Mouse (Mus musculus) testis, adult 2 months (tissue): ENCODE data around the gene Kcnk1. TPM values are rescaled to one million over a fixed set of nuclear protein-coding genes. Genes with fewer than 3 reads are reported as not detected.

Experiments
- H3K27ac ChIP-seq: fragments of 200-500 bp; 2 replicates; pipeline ENCODE4 v1.5.1; 2012; ENCODE audit warnings: low read depth, low read length; ENCODE audit not compliant: control insufficient read depth, insufficient read depth
- H3K27me3 ChIP-seq: fragments of 200-500 bp; 2 replicates; pipeline ENCODE4 v1.6.1; 2012; ENCODE audit warnings: mild to moderate bottlenecking, low read length, moderate library complexity; ENCODE audit not compliant: control insufficient read depth, insufficient read depth
- H3K36me3 ChIP-seq: fragments of 200-500 bp; 2 replicates; pipeline ENCODE4 v1.6.1; 2012; ENCODE audit warnings: mild to moderate bottlenecking, low read length; ENCODE audit not compliant: control insufficient read depth, insufficient read depth
- H3K4me1 ChIP-seq: fragments of 200-500 bp; 2 replicates; pipeline ENCODE4 v1.6.1; 2012; ENCODE audit warnings: low read length; ENCODE audit not compliant: control insufficient read depth, insufficient read depth
- H3K4me3 ChIP-seq: fragments of 200-500 bp; 2 replicates; pipeline ENCODE4 v1.5.1; 2012; ENCODE audit warnings: low read depth, mild to moderate bottlenecking, low read length, moderate library complexity, mixed read lengths; ENCODE audit not compliant: control insufficient read depth
- CTCF ChIP-seq: fragments of 200-500 bp; IDR thresholded peaks from 2 replicates; pipeline ENCODE4 v1.5.1; 2012; ENCODE audit warnings: low read depth, mild to moderate bottlenecking, inconsistent platforms, low read length, moderate library complexity; ENCODE audit not compliant: control insufficient read depth, insufficient read depth, insufficient replicate concordance
- POLR2A ChIP-seq: fragments of 200-500 bp; IDR thresholded peaks from 2 replicates; pipeline ENCODE4 v1.6.1; 2012; ENCODE audit warnings: low read depth, mild to moderate bottlenecking, inconsistent platforms, low read length, moderate library complexity; ENCODE audit not compliant: control insufficient read depth
- polyA plus RNA-seq: library from polyadenylated mRNA; depleted of rRNA; stranded (reverse); fragments of >200 nt; gene quantifications from 2 replicates; pipeline ENCODE4 v1.2.3, GENCODE M21; 2012

The Kcnk1 gene
- polyA plus RNA-seq, 1 experiment = 3.0 TPM

DNA sequence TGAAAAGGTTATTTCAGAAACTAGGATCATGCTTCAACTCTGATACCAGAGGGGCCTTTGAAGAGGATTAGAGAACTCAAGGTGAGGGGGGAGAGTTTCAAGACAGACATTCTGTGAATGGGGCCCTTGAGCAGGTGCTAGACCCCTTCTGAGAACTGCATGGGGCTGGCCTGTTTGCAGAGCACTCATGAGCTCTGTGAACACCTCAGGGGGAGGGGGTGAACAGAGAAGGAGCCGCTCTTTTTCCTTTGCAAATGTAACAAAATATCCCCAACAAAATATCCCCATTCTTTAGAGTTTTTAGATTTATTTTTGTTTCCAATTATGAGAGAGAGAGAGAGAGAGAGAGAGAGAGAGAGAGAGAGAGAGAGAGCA, 37.0 kb upstream of the Kcnk1 start:
- TF ChIP-seq POLR2A (no peak), CTCF (no peak)
- no peak overlapping the region for H3K27ac ChIP-seq
- no peaks in the 10 kb centered on the region for H3K27me3 ChIP-seq

DNA sequence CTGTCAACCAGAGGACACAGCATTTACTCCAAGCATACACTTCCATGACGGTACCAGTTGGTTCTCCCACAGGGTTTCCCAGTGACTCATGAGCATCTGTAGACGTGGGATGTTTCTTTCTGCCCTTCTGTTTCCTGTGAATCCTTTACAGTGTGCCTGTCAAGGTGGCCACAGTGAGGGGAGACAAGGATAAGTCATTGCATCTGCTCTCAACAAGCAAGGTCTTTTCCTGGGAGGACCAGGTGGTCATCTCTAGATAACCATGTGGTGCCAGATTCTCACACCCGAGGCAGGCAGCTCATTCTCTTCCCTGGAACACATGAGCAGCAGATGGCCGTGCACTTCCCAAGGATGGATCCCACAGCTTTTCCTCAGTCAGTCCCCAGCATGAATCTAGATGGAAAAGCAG, 35.6 kb upstream of the Kcnk1 start:
- no peaks in the 10 kb centered on the region for H3K36me3 ChIP-seq
- TF ChIP-seq POLR2A = no peak
- TF ChIP-seq CTCF = no peak
- no peak overlapping the region for H3K27ac ChIP-seq
- peaks cover 11% of the 10 kb centered on the region for H3K4me1 ChIP-seq
- no peaks in the 10 kb centered on the region for H3K27me3 ChIP-seq
- no peak overlapping the region for H3K4me3 ChIP-seq

More for the DNA sequence above, 37.0 kb upstream of the Kcnk1 start:
- Histone ChIP-seq H3K4me1 (peaks cover 3% of the 10 kb centered on the region), H3K4me3 (no peak overlapping the region), H3K36me3 (no peaks in the 10 kb centered on the region)

DNA sequence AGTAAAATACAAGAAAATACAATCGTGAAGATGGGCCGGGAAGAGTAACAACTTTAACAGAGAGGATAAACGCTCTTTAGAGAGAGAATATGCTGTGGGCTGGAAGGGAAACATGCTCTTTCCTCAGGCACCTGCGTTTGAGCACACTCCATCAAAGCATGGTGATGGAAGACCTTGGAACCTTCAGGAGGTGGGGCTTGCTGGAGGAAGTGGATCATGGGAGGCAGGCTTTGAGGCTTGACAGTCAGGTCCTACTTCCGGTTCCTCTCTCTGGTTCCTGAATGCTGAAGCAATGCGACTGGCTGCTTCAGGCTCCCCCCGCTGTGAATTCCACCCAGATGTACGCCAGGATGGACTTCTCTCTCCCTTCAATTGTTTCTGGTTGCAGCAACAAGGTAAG, 34.9 kb upstream of the Kcnk1 start:
- Histone ChIP-seq H3K27me3 (no peaks in the 10 kb centered on the region), H3K27ac (no peak overlapping the region), H3K4me1 (peaks cover 10% of the 10 kb centered on the region), H3K36me3 (no peaks in the 10 kb centered on the region), H3K4me3 (peak overlapping the region; percentile 54; the same call in 1 of the 2 replicates)
- TF ChIP-seq POLR2A = no peak
- TF ChIP-seq CTCF = no peak

DNA sequence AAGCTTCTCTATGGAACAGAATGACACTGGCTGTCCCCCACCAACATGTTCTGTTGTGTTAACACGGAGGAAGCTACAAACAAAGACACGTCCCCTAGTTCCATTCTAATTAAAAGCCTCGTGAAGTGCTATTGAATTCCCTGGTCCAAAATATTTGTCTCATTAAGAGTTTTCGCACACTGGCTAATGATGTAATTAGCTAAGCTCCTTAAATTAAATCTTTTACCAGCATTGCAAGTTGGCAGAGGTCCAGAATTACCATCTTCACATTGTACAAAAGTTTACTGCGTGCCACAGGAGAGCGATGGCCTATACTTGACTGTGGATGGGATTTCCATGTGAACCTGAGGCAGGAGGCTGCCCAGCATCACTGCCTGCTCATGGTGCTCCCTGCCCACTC, 33.2 kb upstream of the Kcnk1 start:
- H3K27me3 ChIP-seq = no peaks in the 10 kb centered on the region
- peaks cover 8% of the 10 kb centered on the region for H3K4me1 ChIP-seq
- no peak overlapping the region for H3K4me3 ChIP-seq
- no peaks in the 10 kb centered on the region for H3K36me3 ChIP-seq
- no peak for TF ChIP-seq CTCF
- no peak for TF ChIP-seq POLR2A
- H3K27ac ChIP-seq = no peak overlapping the region

DNA sequence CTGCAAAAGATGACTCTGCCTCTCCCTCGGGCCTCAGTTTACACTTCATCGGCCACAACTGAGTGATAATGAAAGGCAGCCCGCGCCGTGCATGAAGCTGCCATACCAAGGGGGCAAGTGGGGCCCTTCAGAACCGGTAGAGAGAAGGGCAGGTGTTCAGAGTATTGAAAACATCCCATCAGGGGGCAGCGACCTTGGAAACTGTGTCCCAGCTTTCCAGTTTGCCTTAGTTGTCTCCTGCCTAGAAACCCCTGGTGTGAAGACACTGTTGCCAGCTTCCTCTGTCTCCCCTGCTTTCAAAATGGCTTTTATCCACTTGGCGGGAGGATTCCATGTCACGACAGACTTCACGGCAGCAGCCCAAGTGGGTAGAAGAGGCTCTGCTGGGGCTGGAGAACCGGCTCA, 31.2 kb upstream of the Kcnk1 start:
- Histone ChIP-seq H3K27me3 (no peaks in the 10 kb centered on the region), H3K27ac (no peak overlapping the region), H3K4me3 (no peak overlapping the region), H3K4me1 (peaks cover 8% of the 10 kb centered on the region), H3K36me3 (no peaks in the 10 kb centered on the region)
- TF ChIP-seq POLR2A (no peak), CTCF (no peak)

DNA sequence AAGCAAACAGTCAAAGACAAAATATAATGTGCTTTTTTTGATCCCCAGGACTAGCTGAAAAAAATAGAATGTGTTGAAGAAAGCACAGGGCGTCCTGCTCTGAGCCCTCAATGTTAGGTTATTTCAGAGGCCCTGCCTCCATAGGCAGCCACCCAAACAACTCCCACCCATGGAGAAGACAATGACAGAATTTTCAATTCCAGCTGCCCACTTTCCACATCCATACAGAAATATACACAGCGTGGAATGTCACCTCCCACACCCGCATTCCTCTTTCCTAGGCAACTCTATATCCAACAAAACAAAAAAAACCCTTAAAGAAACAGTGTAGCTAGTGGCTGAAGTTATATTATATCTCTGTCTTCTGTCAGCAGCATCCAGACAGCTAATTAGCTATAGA, 23.6 kb upstream of the Kcnk1 start:
- TF ChIP-seq POLR2A (no peak), CTCF (no peak)

DNA sequence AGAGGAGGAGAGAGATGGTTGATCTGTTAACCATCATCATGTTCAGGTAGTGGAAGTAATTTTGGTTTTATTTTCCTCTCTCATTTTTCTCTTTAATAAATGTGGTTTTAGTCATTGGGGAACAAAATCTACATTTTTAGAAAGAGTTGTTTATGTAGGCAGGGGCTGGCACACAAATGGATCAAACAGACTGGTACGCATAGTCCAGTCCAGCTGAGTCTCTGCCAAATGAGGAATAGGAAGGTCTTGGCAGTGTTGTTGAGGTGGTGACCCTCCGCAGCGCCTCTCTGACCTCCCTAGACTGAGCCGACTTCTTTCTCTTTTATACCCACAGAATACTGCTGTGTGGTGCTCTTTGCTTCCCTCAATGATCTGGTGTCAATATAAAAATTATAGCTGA, 19.0 kb upstream of the Kcnk1 start:
- TF ChIP-seq CTCF = no peak
- no peak for TF ChIP-seq POLR2A
- Histone ChIP-seq H3K27ac (no peak overlapping the region), H3K27me3 (no peaks in the 10 kb centered on the region), H3K4me1 (no peaks in the 10 kb centered on the region), H3K4me3 (no peak overlapping the region), H3K36me3 (no peaks in the 10 kb centered on the region)

More for the DNA sequence above, 23.6 kb upstream of the Kcnk1 start:
- Histone ChIP-seq H3K4me3 (no peak overlapping the region), H3K4me1 (no peaks in the 10 kb centered on the region), H3K27ac (no peak overlapping the region), H3K36me3 (no peaks in the 10 kb centered on the region), H3K27me3 (no peaks in the 10 kb centered on the region)

DNA sequence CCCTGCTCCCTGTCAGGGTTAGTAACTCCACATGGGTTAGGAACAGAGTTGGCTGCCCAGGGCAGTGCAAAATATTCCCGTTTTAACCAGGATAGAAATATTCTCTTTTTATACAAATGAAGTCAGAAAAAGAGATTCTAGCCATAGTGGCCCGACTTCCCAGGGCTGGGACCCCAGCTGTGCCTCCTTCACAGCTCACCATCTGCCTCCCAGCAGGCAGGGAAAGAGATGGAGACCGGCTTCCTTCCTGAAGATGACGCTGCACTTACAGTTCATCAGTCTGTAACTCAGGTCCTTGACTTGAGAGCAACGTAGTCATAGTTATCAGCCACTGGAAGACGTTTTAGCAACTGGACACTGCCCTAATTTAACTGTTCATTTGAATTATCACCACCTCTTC, 14.1 kb upstream of the Kcnk1 start:
- Histone ChIP-seq H3K4me3 (no peak overlapping the region), H3K27ac (no peak overlapping the region), H3K4me1 (no peaks in the 10 kb centered on the region), H3K27me3 (no peaks in the 10 kb centered on the region), H3K36me3 (no peaks in the 10 kb centered on the region)
- TF ChIP-seq CTCF (no peak), POLR2A (no peak)
